Mouse (Mus musculus): ENCODE data around the gene Thada. TPM values are rescaled to one million over a fixed set of nuclear protein-coding genes. Genes with fewer than 3 reads are reported as not detected.

Thada gene
- total and polyA plus RNA-seq, 3 experiments = 17.3 to 26.7 (median 22.2) TPM

- dilution Hi-C loops (cut with MboI; ENCODE audit: extremely low pct_ligation_motif_present, extremely low pct_unique_long_range_greater_than_20kb, low sequenced_read_pairs) (no loop called here), in situ Hi-C loops (cut with MboI; ENCODE audit: low pct_ligation_motif_present, low pct_unique_long_range_greater_than_20kb, low sequenced_read_pairs) (loop anchor here (25.0 kb wide), 1 partner anchor 487 kb away; no protein-coding TSS in a partner anchor)
- Histone ChIP-seq H3K4me3 (replicated peaks in 1 of 3; ENCODE audit: low read depth in 2 of 3, low read length in 2 of 3, poor library complexity in 1 of 3) (no peak overlapping the region), H3K36me3 (replicated peaks in 1 of 2; ENCODE audit: control insufficient read depth in 1 of 2, insufficient read depth in 1 of 2, low read length in 1 of 2) (peaks cover 18 to 76% of the 10 kb centered on the region in 2 experiments), H3K9ac (ENCODE audit: insufficient read depth, low read depth) (no peak overlapping the region), H3K27me3 (replicated peaks) (no peaks in the 10 kb centered on the region), H3K4me2 (ENCODE audit: insufficient read depth, low read depth, poor library complexity, severe bottlenecking) (no peak overlapping the region), H3K27ac (ENCODE audit: insufficient read depth, low read depth) (no peak overlapping the region), H3K4me1 (ENCODE audit: control insufficient read depth in 1 of 2, insufficient read depth in 2 of 2) (peaks cover 0 to 7% of the 10 kb centered on the region in 2 experiments; a peak in 1 of 4 replicates), H3K79me2 (replicated peaks; ENCODE audit: control insufficient read depth, extremely low read depth, insufficient read depth, poor library complexity, severe bottlenecking) (peaks cover 3% of the 10 kb centered on the region; the same call in 1 of the 2 replicates), H3K9me3 (replicated peaks; ENCODE audit: low read length) (no peaks in the 10 kb centered on the region)
- no peak for TF ChIP-seq ZNF384 (IDR thresholded peaks at IDR 0.05; ENCODE audit: low read depth, low read length)
- no peak for TF ChIP-seq ZC3H11A (IDR thresholded peaks at IDR 0.05; ENCODE audit: low read depth, low read length)
- TF ChIP-seq E2F4 (IDR thresholded peaks at IDR 0.05; ENCODE audit: insufficient replicate concordance, low read depth, low read length) = no peak
- no peak for TF ChIP-seq JUN (IDR thresholded peaks at IDR 0.05; ENCODE audit: insufficient read depth, low read depth, low read length)
- TF ChIP-seq SMC3 (IDR thresholded peaks at IDR 0.05; ENCODE audit: low read depth, low read length) = no peak
- no peak for DNase-seq (ENCODE audit: extremely low read depth)
These were observed 66.6 kb downstream of the Thada start for GRCm38 (mm10) chr17:84399431-84399830.

DNA sequence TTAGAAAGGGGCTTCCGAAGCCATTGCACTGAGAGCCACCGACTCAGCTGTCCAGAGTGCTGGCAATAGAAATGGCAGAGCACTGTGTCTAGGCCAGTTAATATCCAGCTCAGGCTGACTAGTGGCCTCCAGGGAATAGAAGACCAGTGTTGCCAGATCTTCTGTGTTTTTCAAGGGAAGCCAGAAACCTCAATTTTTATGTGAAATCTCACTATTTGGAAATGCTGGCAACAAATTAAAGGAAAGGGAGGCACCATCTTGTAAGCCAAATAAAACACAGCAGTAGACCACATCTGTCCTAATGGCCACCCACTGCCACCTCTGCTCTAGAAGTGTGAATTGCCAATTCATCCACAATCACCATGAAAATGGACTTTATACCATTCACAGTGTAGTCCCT, 76.0 kb downstream of the Thada start:
- Histone ChIP-seq H3K9me3 (replicated peaks; ENCODE audit: low read length) (peaks cover 3% of the 10 kb centered on the region), H3K4me3 (replicated peaks in 1 of 3; ENCODE audit: low read depth in 2 of 3, low read length in 2 of 3, poor library complexity in 1 of 3) (no peak overlapping the region), H3K9ac (ENCODE audit: insufficient read depth, low read depth) (no peak overlapping the region), H3K4me1 (ENCODE audit: control insufficient read depth in 1 of 2, insufficient read depth in 2 of 2) (peaks cover 2 to 8% of the 10 kb centered on the region in 2 experiments; a peak in 2 of 4 replicates), H3K27ac (ENCODE audit: insufficient read depth, low read depth) (no peak overlapping the region), H3K27me3 (replicated peaks) (no peaks in the 10 kb centered on the region), H3K4me2 (ENCODE audit: insufficient read depth, low read depth, poor library complexity, severe bottlenecking) (no peak overlapping the region), H3K36me3 (replicated peaks in 1 of 2; ENCODE audit: control insufficient read depth in 1 of 2, insufficient read depth in 1 of 2, low read length in 1 of 2) (peaks cover 21 to 72% of the 10 kb centered on the region in 2 experiments), H3K79me2 (replicated peaks; ENCODE audit: control insufficient read depth, extremely low read depth, insufficient read depth, poor library complexity, severe bottlenecking) (no peaks in the 10 kb centered on the region)
- in situ Hi-C loops (cut with MboI; ENCODE audit: low pct_ligation_motif_present, low pct_unique_long_range_greater_than_20kb, low sequenced_read_pairs) = loop anchor here (25.0 kb wide), 1 partner anchor 478 kb away; no protein-coding TSS in a partner anchor
- no peak for TF ChIP-seq NRF1 (IDR thresholded peaks at IDR 0.05; ENCODE audit: low read depth, low read length)
- no peak for TF ChIP-seq ZMIZ1 (IDR thresholded peaks at IDR 0.05; ENCODE audit: low read depth, low read length)
- TF ChIP-seq MAFK (IDR thresholded peaks at IDR 0.05; ENCODE audit: insufficient replicate concordance, low read length) = no peak
- TF ChIP-seq KAT2A (IDR thresholded peaks at IDR 0.05; ENCODE audit: insufficient replicate concordance, low read length) = no peak
- no peak for TF ChIP-seq NELFE (IDR thresholded peaks at IDR 0.05; ENCODE audit: low read depth, low read length)
- TF ChIP-seq BHLHE40 (IDR thresholded peaks at IDR 0.05; ENCODE audit: low read depth, low read length) = no peak
- no peak for TF ChIP-seq RCOR1 (conservative IDR thresholded peaks at IDR 0.05; ENCODE audit: low read depth, low read length)
- no peak for TF ChIP-seq POLR2A (IDR thresholded peaks at IDR 0.05; ENCODE audit: low read depth, low read length)
- no peak for TF ChIP-seq SMC3 (IDR thresholded peaks at IDR 0.05; ENCODE audit: low read depth, low read length)
- TF ChIP-seq GABPA (IDR thresholded peaks at IDR 0.05; ENCODE audit: insufficient replicate concordance, low read depth, low read length) = no peak
- no peak for TF ChIP-seq CHD1 (IDR thresholded peaks at IDR 0.05; ENCODE audit: low read depth, low read length)
- no peak for TF ChIP-seq PAX5 (IDR thresholded peaks at IDR 0.05; ENCODE audit: low read length)
- TF ChIP-seq ELF1 (IDR thresholded peaks at IDR 0.05; ENCODE audit: low read depth, low read length) = no peak
- TF ChIP-seq MEF2A (IDR thresholded peaks at IDR 0.05; ENCODE audit: borderline replicate concordance, low read depth, low read length) = no peak
- TF ChIP-seq TCF12 (IDR thresholded peaks at IDR 0.05; ENCODE audit: low read depth, low read length) = no peak
- no peak for TF ChIP-seq CTCF (conservative IDR thresholded peaks at IDR 0.05 in 1 of 2, IDR thresholded peaks at IDR 0.05 in 1 of 2; ENCODE audit: low read depth in 2 of 2, low read length in 2 of 2)
- TF ChIP-seq UBTF (IDR thresholded peaks at IDR 0.05; ENCODE audit: low read depth, low read length) = no peak
- no peak for TF ChIP-seq ETS1 (conservative IDR thresholded peaks at IDR 0.05; ENCODE audit: low read depth, low read length)
- no peak for TF ChIP-seq JUN (IDR thresholded peaks at IDR 0.05; ENCODE audit: insufficient read depth, low read depth, low read length)
- TF ChIP-seq E2F4 (IDR thresholded peaks at IDR 0.05; ENCODE audit: insufficient replicate concordance, low read depth, low read length) = no peak
- no peak for DNase-seq (ENCODE audit: extremely low read depth)
- dilution Hi-C loops (cut with MboI; ENCODE audit: extremely low pct_ligation_motif_present, extremely low pct_unique_long_range_greater_than_20kb, low sequenced_read_pairs) = no loop called here

Data from CH12.LX (cell line).